Mouse (Mus musculus) neural tube, embryonic 12.5 days (tissue): Measurements from ENCODE around the gene Madd. TPM values are rescaled to one million over a fixed set of nuclear protein-coding genes. Genes with fewer than 3 reads are reported as not detected.
"Not testable (repeated sequence)": the region's sequence is repeated elsewhere in the genome, so short reads cannot be mapped to it uniquely, and the experiment has no call there.

Source experiments
- ATAC-seq: fragments of 200-750 bp; cut with Nextera tagmentation; 2 replicates; pipeline ENCODE4 v1.8.0; 2017; ENCODE audit warnings: low read depth, mild to moderate bottlenecking, moderate TSS enrichment, moderate library complexity; ENCODE audit not compliant: low FRiP score
- H3K27ac ChIP-seq: fragments of 300-500 bp; sonication (generic); 2 replicates; pipeline ENCODE4 v1.5.1; 2016
- H3K27me3 ChIP-seq: fragments of 300-500 bp; sonication (generic); replicated peaks from 2 replicates; pipeline ENCODE4 v1.6.1; 2016; ENCODE audit warnings: mild to moderate bottlenecking
- H3K36me3 ChIP-seq: fragments of 300-500 bp; sonication (generic); 2 replicates; pipeline ENCODE4 v1.6.1; 2016; ENCODE audit warnings: mild to moderate bottlenecking
- H3K4me1 ChIP-seq: fragments of 300-500 bp; sonication (generic); 2 replicates; pipeline ENCODE4 v1.6.1; 2016
- H3K4me2 ChIP-seq: fragments of 300-500 bp; sonication (generic); replicated peaks from 2 replicates; pipeline ENCODE4 v1.6.1; 2016; ENCODE audit warnings: mild to moderate bottlenecking
- H3K4me3 ChIP-seq: fragments of 300-500 bp; sonication (generic); 2 replicates; pipeline ENCODE4 v1.5.1; 2016
- H3K9ac ChIP-seq: fragments of 300-500 bp; sonication (generic); 2 replicates; pipeline ENCODE4 v1.6.1; 2016; ENCODE audit warnings: mild to moderate bottlenecking
- H3K9me3 ChIP-seq: fragments of 300-500 bp; sonication (generic); 2 replicates; pipeline ENCODE4 v1.6.1; 2016; ENCODE audit warnings: mild to moderate bottlenecking
- WGBS: fragments of 180-500 bp; shearing (Covaris S2); methylation state at CpG from one replicate; pipeline ENCODE4 v1.1.7; 2016; 5-methylcytosine and 5-hydroxymethylcytosine counted together
- polyA plus RNA-seq: library from polyadenylated mRNA; unstranded; fragments of >200 nt; fragmentation: Nextera tagmentation; extraction: Ambion mirVana; gene quantifications from 2 replicates; pipeline ENCODE4 v1.2.1, GENCODE M21; 2016

Gene Madd
- polyA plus RNA-seq, 1 experiment from 2014 or later = 42.0 TPM

- no peak for ATAC-seq
- Histone ChIP-seq H3K27ac (no peak overlapping the region), H3K27me3 (0 out of 2 replicates have a peak, but pooled peaks cover 6% of the 10 kb centered on the region), H3K4me2 (no peak overlapping the region), H3K4me3 (no peak overlapping the region), H3K9ac (no peak overlapping the region), H3K4me1 (peaks cover 6% of the 10 kb centered on the region), H3K36me3 (no peaks in the 10 kb centered on the region), H3K9me3 (no peaks in the 10 kb centered on the region)
- 92% methylated on average over 19 of the region's 19 CpGs for WGBS
Observed at GRCm38 (mm10) chr2:91119061-91119460, 64.6 kb downstream of the Madd start.

GRCm38 (mm10) chr2:91118647-91119046, 65.0 kb downstream of the Madd start:
- Histone ChIP-seq H3K36me3 (no peaks in the 10 kb centered on the region), H3K9me3 (no peaks in the 10 kb centered on the region), H3K4me2 (no peak overlapping the region), H3K9ac (no peak overlapping the region), H3K4me3 (no peak overlapping the region), H3K27me3 (0 out of 2 replicates have a peak, but pooled peaks cover 6% of the 10 kb centered on the region), H3K27ac (no peak overlapping the region), H3K4me1 (peaks cover 6% of the 10 kb centered on the region)
- WGBS = 72% methylated on average over 1 of the region's 1 CpGs
- no peak for ATAC-seq

DNA sequence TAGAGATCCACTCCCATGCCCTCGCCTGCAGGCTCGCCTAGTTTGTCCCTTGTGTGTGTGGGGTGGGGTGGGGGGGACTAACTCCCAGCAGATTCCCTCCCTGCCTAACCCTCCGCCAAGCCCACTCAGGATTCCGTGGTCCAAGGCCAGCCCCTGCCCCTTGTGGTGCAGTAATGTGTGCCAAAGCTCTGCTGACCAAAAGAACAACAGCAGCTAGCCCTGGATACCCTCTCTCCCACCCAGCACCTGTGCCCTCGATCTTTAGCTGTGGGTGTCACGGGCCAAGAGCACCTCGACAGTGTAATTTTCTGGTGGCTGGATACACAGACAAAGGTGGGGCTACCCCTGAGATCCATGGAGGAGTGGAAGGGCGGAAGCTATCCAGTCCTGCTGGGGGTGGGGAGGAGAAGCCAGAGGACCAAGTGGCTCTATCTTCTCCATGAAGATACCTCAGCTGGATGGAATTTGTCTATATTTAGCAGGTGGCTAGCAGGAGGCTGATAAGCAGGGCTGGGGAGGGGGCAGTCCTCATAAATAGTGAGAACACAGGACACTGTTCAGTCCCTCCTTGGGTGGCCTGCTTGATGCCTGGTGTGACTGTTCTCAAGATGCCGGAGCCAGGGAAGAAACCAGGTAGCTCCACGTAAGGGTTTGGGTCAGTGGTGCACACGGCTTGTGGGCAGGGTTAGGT, 65.9 kb downstream of the Madd start, which contains the start of gene Mybpc3:
TSS of gene Mybpc3 (plus strand) at position 560 of the 691 bp plus-strand sequence.
- WGBS = 85% methylated on average over 11 of the region's 11 CpGs

GRCm38 (mm10) chr2:91116842-91117241, 66.8 kb downstream of the Madd start:
- Histone ChIP-seq H3K36me3 (no peaks in the 10 kb centered on the region), H3K4me2 (no peak overlapping the region), H3K4me1 (peaks cover 6% of the 10 kb centered on the region), H3K9ac (no peak overlapping the region), H3K9me3 (no peaks in the 10 kb centered on the region), H3K27ac (no peak overlapping the region), H3K4me3 (no peak overlapping the region), H3K27me3 (0 out of 2 replicates have a peak, but pooled peaks cover 6% of the 10 kb centered on the region)
- no peak for ATAC-seq
- 86% methylated on average over 5 of the region's 5 CpGs for WGBS

More for the DNA sequence above, 65.9 kb downstream of the Madd start, which contains the start of gene Mybpc3:
- Histone ChIP-seq H3K9me3 (no peaks in the 10 kb centered on the region), H3K9ac (no peak within 1 kb of the TSS), H3K4me3 (no peak within 1 kb of the TSS), H3K27ac (no peak within 1 kb of the TSS), H3K36me3 (no peaks in the 10 kb centered on the region), H3K4me2 (no peak within 1 kb of the TSS), H3K27me3 (0 out of 2 replicates have a peak, but pooled peaks cover 6% of the 10 kb centered on the region), H3K4me1 (peaks cover 6% of the 10 kb centered on the region)
- no peak for ATAC-seq

DNA sequence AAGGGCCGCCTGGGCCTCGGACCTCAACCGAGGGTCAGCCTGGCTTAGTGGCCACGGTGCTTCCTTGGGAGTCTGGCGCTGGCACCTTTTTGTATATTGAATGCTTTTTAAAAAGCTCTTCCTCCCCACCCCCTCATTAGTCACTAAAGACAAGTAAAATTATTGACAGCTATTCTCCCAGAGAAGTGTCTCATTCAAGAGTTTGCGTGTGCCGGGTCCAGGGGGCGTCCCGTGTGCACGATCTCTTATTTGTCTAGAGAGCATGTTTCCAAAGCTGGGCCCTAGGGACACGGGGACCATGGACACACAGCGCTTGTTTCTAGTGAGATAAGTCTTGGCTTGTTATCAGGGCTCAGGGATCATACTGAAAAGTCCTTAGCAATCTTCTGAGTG, 68.1 kb downstream of the Madd start:
- peak; percentile 22; the same call in 1 of the 2 replicates for ATAC-seq

GRCm38 (mm10) chr2:91114781-91115577, 68.7 kb downstream of the Madd start:
- WGBS = 7% methylated on average over 42 of the region's 42 CpGs
- H3K27ac ChIP-seq = no peak overlapping the region
- 0 out of 2 replicates have a peak, but pooled peaks cover 6% of the 10 kb centered on the region for H3K27me3 ChIP-seq
- H3K9me3 ChIP-seq = no peaks in the 10 kb centered on the region
- no peaks in the 10 kb centered on the region for H3K36me3 ChIP-seq
- ATAC-seq = peak; percentile 74
- peak overlapping the region; percentile 35 for H3K4me3 ChIP-seq
- peaks cover 6% of the 10 kb centered on the region for H3K4me1 ChIP-seq
- H3K9ac ChIP-seq = peak overlapping the region; percentile 58
- peak overlapping the region; percentile 83 for H3K4me2 ChIP-seq

More for the DNA sequence above, 68.1 kb downstream of the Madd start:
- Histone ChIP-seq H3K4me3 (peak overlapping the region; percentile 35), H3K36me3 (no peaks in the 10 kb centered on the region), H3K9me3 (no peaks in the 10 kb centered on the region), H3K27ac (no peak overlapping the region), H3K9ac (peak overlapping the region; percentile 58), H3K27me3 (0 out of 2 replicates have a peak, but pooled peaks cover 6% of the 10 kb centered on the region), H3K4me2 (peak overlapping the region; percentile 83), H3K4me1 (peaks cover 6% of the 10 kb centered on the region)
- WGBS = 37% methylated on average over 12 of the region's 12 CpGs

- no peak for ATAC-seq
- H3K4me1 ChIP-seq = peaks cover 6% of the 10 kb centered on the region
- WGBS = 73% methylated on average over 6 of the region's 6 CpGs
Observed at GRCm38 (mm10) chr2:91113852-91114251, 69.8 kb downstream of the Madd start.

DNA sequence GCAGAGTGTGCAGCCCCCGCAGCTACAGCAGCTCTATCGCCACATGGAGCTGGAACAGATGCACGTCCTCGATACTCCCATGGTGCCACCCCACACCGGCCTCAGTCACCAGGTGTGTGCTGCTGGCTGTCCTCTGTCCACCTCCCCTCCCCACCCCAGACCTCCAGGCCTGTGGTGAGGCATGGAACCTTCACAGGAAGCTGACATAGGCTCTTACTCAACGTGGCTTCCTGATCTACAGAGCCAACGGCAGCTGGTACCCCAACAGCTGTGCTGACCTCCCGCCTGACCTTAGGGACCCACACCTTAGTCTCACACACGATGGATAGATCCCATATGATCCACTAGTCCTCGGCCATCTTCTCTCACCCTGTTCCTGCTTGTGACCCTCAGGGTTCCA, 70.3 kb downstream of the Madd start:
- Histone ChIP-seq H3K4me3 (no peak overlapping the region), H3K36me3 (no peaks in the 10 kb centered on the region), H3K4me2 (no peak overlapping the region), H3K4me1 (peaks cover 6% of the 10 kb centered on the region), H3K9ac (no peak overlapping the region), H3K27ac (no peak overlapping the region), H3K27me3 (0 out of 2 replicates have a peak, but pooled peaks cover 6% of the 10 kb centered on the region), H3K9me3 (no peaks in the 10 kb centered on the region)
- 83% methylated on average over 10 of the region's 10 CpGs for WGBS
- no peak for ATAC-seq

More at GRCm38 (mm10) chr2:91113852-91114251, 69.8 kb downstream of the Madd start:
- H3K27ac ChIP-seq = no peak overlapping the region
- no peaks in the 10 kb centered on the region for H3K9me3 ChIP-seq
- 0 out of 2 replicates have a peak, but pooled peaks cover 6% of the 10 kb centered on the region for H3K27me3 ChIP-seq
- no peak overlapping the region for H3K9ac ChIP-seq
- no peak overlapping the region for H3K4me2 ChIP-seq
- H3K4me3 ChIP-seq = no peak overlapping the region
- H3K36me3 ChIP-seq = no peaks in the 10 kb centered on the region

GRCm38 (mm10) chr2:91112491-91112890, 71.1 kb downstream of the Madd start:
- no peaks in the 10 kb centered on the region for H3K9me3 ChIP-seq
- H3K4me3 ChIP-seq = no peak overlapping the region
- H3K4me2 ChIP-seq = no peak overlapping the region
- no peaks in the 10 kb centered on the region for H3K36me3 ChIP-seq
- WGBS = 63% methylated on average over 4 of the region's 4 CpGs
- 0 out of 2 replicates have a peak, but pooled peaks cover 6% of the 10 kb centered on the region for H3K27me3 ChIP-seq
- no peak overlapping the region for H3K9ac ChIP-seq
- peaks cover 6% of the 10 kb centered on the region for H3K4me1 ChIP-seq
- ATAC-seq = no peak
- H3K27ac ChIP-seq = no peak overlapping the region

DNA sequence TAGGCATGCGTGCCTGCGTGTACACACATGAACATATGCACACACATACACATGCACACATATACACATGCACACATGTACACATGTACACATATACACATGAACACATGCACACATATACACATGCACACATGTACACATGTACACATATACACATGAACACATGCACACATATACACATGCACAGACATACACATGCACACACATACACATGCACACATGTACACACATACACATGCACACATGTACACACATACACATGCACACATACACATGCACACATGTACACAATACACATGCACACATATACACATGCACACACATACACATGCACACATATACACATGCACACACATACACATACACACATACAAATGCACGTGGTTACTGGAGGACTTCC, 71.8 kb downstream of the Madd start:
- H3K9ac ChIP-seq, ATAC-seq, H3K27me3 ChIP-seq, H3K4me2 ChIP-seq, H3K4me3 ChIP-seq, H3K4me1 ChIP-seq, H3K36me3 ChIP-seq, H3K9me3 ChIP-seq, H3K27ac ChIP-seq: not testable (repeated sequence)
- WGBS = 94% methylated on average over 3 of the region's 3 CpGs

DNA sequence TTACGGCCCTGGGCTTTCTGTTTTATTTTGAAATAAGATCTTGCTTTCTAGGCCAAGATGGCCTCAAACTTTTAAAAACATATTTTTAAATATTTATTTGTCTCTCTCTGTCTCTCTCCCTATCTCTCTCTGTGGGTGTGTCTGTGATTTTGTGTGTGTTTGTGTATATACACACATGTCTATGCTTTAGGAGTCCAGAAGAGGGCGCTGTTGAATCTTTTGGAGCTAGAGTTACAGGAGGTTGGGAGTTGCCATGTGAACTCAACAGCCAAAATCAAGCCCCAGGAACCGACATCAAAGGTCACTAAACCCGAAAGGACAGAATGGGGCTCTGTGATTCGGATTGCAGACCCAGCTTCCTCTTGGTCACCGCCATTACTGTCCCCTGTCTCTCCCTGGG, 73.2 kb downstream of the Madd start:
- 73% methylated on average over 6 of the region's 6 CpGs for WGBS
- Histone ChIP-seq H3K4me2 (no peak overlapping the region), H3K4me3 (no peak overlapping the region), H3K27ac (no peak overlapping the region), H3K27me3 (0 out of 2 replicates have a peak, but pooled peaks cover 3% of the 10 kb centered on the region), H3K36me3 (no peaks in the 10 kb centered on the region), H3K9ac (no peak overlapping the region), H3K9me3 (no peaks in the 10 kb centered on the region), H3K4me1 (peaks cover 4% of the 10 kb centered on the region)
- no peak for ATAC-seq

- no peak overlapping the region for H3K9ac ChIP-seq
- no peak overlapping the region for H3K4me3 ChIP-seq
- H3K36me3 ChIP-seq = no peaks in the 10 kb centered on the region
- H3K4me1 ChIP-seq = no peaks in the 10 kb centered on the region
- H3K9me3 ChIP-seq = no peaks in the 10 kb centered on the region
- no peak overlapping the region for H3K4me2 ChIP-seq
- H3K27ac ChIP-seq = no peak overlapping the region
- no peak for ATAC-seq
- 0 out of 2 replicates have a peak, but pooled peaks cover 3% of the 10 kb centered on the region for H3K27me3 ChIP-seq
- 92% methylated on average over 5 of the region's 5 CpGs for WGBS
Observed at GRCm38 (mm10) chr2:91109807-91110385, 73.7 kb downstream of the Madd start.
